Mouse (Mus musculus) thymus, postnatal 0 days (tissue): ENCODE results near the gene Snrpd3. TPM values are rescaled to one million over a fixed set of nuclear protein-coding genes. Genes with fewer than 3 reads are reported as not detected.
"Not testable (repeated sequence)": the region's sequence is repeated elsewhere in the genome, so short reads cannot be mapped to it uniquely, and the experiment has no call there.

Experiments used
- DNase-seq: peaks from one replicate; pipeline ENCODE4 v3.0.0-alpha.2; 2015; ENCODE audit warnings: low spot score
- polyA plus RNA-seq: library from polyadenylated mRNA; unstranded; fragments of >200 nt; fragmentation: Nextera tagmentation; extraction: Ambion mirVana; gene quantifications from 2 replicates; pipeline ENCODE4 v1.2.1, GENCODE M21; 2015

Snrpd3 gene
- polyA plus RNA-seq, 1 experiment from 2014 or later, result 149 TPM

DNA sequence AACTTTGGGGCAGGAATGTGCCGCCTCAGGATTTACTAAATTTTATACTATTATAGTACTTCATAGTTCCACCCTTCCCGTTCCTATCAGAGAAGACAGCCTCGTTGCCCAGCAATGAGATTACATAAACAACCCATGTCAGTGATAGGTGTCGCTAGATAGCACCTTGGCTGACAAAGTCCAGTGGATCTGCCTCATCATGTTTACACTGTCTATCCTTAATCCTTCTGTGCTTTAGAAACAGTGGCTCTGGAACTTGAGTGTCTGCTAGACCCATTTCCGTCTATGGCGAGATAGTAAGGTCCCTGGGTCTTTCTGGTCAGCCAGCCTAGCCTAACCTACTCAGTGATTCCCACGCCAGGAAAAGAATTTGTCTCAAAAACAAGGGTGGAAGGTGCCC lies 17.0 kb upstream of the Snrpd3 start:
- DNase-seq, result no peak

DNA sequence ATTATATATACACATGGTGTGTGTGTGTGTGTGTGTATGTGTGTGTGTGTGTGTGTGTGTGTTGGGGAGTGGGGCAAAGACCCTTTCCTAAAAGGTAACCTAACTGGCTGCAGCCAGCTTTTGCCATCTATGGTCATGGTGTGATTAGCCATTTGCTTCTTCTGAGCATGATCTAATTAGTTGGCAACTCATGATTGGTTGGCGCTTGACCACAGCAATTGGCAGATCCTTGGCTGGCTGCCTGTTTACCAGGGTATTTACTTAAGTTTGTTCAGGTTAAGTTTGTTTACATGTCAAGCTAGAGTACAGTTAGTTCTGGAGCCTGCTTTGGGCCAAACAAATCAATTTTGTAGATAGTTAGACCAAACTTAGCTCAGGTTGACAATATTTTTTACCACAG lies 15.7 kb upstream of the Snrpd3 start:
- no peak for DNase-seq

DNA sequence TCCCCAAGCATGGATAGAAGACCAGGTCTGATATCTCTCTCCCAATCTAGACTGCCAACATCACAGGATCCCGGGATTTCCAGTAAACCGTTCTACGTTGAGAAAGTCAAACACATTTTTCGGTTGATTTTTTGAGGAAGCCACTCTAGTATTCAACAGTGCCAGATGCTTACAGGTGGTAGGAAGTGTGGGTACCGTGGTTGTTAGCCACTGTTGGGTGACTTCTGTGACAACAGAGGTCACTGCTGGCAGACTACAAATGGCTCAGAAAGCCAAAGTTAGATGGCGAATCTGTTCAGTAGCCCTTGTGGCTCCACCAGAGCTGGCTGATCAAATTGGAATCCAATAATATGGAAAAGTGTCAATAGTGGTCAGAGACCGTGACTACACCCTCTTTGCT lies 13.7 kb upstream of the Snrpd3 start:
- DNase-seq, result no peak

DNA sequence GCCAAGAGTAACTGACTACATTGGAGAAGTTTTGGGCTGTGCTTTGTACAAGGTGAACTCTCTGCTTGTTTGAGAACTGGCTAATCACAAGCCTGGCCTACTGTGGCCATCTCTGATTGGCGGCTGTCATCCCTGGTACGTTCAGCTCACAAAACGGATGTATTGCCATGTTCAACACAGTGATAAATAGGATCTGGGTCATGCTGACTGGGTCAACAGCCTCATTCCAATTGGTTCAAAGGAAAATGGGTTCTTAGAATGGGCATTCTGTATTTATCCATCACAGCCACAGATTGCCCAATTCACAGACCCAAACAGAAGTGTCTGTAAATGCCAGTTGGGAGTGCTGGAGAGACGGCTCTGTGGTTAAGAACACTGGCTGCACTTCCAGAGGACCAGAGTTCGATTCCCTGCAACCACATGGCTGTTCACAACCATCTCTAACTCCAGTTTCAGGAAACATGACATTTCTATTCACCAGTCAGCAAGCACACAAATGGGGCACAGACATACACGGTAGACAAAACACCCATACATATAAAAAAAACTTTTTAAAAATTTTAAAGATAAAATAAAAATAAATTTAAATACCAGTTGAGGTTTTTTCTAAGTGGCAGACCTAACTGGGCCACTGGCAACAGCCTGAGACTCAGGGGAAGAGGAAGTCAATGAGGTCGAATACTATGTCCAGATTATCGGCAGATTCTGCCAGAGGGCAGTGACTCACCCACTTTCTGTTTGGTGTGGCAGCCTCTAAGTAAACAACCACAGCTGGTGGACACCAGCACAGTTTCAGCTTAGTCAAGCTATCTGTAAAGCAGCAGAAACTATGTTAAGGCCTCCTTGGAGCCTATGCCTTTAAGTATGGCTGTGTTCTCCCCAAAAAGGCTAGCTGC lies 12.9 kb upstream of the Snrpd3 start:
- no peak for DNase-seq

DNA sequence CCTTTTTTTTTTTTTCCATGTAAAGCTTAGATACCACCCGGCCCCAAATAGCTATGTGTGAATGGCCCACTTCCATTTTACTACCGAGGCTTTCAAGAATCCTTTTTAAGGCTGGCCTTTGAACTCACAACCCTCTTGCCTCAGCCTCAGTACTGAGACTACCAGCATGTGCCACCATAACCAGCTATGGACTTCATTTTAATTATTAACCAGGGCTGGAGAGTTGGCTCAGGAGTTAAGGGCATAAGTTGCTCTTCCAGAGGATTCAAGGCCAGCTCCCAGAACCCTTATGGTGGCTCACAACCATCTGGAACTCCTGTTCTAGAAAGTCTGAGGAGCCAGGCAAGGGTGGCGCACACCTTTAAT lies 12.2 kb upstream of the Snrpd3 start:
- no peak for DNase-seq

DNA sequence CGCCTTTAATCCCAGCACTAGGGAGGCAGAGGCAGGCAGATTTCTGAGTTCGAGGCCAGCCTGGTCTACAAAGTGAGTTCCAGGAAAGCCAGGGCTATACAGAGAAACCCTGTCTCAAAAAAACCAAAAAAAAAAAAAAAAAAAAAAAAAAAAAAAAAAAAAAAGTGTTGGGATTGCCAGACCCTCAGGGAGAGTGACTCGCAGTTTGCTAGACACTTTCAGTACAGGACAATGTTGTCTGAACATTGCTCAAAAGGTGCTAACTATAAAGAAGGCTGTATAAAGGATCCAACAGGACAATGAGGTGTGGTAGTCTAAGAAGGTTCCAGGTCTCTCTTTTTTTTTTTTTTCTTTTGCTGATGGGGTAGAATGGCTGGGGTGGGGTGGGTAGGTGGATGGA lies 11.4 kb upstream of the Snrpd3 start:
- not testable (repeated sequence) for DNase-seq

DNA sequence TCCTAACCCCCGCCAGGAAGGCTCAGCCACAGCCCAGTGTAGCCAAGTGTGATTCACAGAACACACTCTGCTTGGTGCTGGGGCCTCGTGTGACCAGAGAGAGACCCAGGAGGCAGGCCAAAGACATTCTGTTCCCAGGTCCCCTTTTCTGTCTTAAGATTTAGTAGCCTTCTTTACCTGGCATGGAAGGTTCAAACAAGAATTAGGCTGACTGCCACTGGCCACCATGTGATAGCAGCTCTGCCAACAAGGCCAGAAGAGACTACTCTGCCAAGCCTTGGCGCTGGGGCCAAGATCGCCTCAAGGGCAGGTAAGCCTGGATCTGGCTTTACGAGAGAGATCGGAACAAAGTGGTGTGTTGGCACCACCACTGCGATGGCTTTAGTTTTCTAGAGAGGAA lies 6.9 kb upstream of the Snrpd3 start:
- DNase-seq, result no peak

DNA sequence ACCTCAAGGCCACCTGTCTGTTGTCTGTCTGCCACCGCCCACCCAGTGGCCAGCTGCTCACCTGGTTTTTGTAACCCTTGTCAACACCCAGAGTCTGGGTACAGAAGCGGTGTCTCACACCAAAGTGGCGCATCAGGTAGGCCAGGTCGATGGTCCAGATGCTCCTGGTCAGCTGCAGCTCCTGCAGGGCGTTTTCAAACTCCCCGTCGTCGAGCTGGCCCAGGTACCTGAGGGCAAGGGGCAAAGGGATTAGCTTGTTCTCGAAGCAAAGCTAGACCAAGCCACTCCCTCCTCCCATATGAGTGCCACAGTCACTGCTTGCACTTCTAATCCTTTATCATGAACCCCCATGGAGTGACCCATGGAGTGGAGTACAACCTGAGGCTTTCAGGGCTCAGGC lies 6.3 kb upstream of the Snrpd3 start:
- no peak for DNase-seq

DNA sequence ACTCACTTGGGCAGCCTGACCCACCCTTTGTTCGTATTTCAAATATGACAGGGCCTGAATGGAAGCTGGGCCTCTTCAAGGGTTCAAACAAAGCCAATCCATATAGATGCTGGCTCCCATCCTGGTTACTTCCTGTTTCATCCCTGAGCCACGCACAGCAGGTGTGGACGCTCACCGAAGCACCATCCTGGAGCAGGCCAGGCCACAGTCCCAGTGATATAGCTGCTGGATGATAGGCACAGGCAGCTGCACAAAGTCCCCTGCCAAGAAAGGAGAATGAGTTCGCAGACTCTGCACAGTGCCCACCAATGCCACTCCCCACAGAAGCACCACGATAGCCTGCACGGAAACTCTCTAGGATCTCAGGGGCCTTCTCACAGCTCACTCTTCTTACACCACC lies 5.5 kb upstream of the Snrpd3 start:
- DNase-seq, result no peak

DNA sequence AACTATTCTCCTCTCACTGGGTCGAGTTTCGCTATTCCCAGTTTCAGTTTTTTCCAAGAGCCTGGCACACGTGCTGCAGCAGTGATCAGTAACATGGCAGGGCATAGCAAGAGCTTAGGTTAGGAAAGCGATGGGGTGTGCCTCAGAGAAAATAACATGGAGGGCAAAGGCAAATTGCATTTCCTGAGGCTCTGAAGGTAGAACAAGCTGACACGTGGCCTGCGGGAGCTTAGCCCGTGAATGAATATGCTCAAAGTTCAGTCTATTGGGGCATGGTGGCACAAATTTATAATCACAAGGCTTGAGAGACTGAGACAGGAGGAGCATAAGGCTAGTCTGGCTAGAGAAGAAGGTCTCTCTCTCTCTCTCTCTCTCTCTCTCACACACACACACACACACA lies 4.6 kb upstream of the Snrpd3 start:
- no peak for DNase-seq

DNA sequence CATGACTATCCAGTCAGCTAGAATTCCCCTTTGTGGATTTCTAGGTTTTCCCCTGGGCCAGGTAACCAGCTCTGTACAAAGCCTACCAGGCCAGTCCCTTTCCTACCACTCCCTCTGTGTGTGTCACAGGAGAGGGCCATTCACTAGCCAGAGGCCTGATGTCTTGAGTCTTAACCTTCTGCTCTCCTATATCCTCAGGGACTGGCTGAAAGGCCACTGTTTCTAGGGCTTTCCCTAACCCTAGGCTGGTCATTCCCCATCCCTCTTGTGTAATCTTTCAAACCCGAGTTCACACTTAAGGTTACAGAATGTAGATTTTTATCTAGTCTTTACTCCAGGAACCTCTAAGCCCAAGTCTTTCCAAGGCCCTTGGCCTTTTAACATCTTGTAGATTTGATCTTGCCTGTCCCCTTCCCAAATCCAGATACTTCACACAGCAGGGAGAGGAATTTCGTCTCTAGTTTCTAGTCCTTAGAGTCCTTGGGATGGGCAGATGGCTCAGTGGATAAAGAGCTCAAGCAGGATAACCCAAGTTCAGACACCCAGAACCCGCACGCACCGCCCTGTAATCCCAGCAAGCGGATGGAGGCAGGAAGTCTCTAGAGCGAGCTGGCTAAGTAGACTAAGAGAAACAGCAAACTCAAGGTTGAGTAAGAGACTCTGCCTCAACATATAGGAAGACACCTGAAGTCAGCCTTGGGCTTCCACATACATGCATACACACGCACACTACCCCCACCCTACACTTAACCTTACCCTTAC lies 3.9 kb upstream of the Snrpd3 start:
- no peak for DNase-seq

DNA sequence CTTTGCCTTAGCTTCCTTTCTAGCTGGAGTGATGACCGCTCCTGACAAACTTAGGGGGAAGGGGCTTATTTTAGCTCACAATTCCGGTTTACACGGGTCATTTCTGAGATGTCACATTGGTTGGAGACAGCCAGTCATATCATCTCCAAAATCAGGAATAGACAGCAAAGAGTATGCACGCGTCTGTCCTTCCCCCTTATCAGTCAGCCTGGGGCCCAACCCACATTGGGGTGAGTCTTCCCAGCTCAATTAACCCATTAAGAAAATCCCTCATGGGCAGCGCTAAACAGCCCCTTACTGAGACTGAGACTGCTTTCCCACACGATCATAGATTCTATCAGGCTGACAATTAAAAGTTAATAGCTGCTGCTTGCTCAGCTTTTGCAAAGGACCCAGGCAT lies 3.0 kb upstream of the Snrpd3 start:
- DNase-seq, result no peak

DNA sequence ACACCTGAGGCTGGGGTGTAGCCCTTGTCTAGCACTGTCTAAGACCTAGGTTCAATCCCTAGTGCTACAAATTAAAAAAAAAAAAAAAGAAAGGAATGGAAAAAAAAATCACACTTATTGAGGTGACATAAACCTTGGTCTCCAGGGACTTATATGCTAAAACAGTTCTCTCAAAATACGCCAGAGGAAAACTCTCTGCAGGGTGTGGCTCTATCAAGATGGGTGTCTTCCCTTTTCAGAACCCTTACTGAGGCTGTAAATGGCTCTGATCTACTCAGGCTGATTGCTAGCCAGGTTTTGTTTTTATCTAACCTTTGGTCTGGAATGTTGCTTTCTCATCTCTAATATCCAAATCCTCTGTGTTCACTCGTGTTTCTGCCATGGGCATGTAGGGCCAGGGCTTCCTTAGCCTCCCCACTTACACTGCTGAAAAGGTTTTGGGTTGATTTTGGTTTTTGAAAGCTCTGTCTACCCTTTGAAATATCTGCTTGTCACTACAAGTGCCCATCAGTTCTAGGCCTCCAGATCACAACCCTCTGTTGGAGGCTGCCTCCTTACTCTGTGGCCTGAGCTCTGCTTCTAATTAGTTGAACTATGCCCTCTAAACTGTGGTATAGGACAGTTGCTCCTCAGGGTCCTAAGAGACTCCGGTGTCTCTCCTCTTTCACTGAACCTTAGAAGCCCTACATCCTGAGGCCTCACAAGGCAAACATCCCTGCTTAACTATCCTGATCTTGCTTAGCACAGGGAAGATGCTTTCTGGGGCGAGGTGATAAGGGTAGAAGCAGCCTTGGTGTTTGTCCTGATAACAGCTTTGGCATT lies 1.9 kb upstream of the Snrpd3 start:
- no peak for DNase-seq

DNA sequence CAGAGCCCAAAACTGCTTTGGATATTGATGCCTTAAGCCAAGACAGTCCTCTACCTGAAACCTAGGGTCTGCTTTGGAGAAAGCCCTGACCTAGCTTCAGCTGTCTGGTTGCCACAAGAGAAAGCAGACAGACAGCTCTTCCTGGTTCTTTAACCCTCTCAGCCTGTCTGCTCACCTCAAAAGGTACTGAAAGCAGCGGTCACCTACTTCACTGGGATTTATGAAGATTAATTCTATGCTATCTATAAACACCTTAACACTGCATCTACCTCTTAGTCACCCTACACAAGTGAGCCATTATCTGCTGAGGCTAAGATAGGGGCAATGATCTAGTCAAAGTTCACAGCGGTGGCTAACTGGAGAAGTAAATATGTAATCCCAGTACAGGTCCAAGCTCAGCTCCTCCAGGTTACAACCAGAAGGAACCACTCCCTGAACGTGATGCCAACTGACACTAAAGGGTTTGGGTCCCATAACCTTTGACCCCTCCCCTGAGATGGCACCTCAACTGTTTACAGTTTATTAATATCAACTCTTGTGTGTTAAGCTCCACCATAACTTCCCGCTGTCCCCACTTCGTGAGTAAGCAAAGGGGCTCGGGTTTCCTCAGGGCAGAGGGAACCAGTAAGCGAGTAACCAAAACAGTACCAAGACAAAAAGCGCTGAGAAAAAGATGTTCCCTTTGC lies 1.2 kb upstream of the Snrpd3 start:
- DNase-seq, result no peak

DNA sequence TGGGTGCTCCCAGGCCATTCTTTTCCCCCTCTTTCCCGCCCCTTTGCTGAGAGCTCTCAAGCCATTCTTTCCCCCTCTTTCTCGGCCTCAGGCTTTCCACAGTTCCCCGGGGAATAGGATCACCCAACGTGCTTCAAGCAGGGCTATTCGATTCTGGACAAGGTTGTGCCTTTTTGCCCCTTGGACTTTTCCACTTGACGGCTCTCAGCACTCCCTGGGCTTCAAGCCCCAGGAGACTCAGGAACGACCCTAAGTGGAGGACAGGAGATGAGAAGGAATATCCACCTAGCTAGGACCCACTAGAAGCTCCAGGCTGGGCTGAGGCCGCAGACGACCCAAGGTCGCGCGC lies 653 bp upstream of the Snrpd3 start:
- DNase-seq, result no peak

DNA sequence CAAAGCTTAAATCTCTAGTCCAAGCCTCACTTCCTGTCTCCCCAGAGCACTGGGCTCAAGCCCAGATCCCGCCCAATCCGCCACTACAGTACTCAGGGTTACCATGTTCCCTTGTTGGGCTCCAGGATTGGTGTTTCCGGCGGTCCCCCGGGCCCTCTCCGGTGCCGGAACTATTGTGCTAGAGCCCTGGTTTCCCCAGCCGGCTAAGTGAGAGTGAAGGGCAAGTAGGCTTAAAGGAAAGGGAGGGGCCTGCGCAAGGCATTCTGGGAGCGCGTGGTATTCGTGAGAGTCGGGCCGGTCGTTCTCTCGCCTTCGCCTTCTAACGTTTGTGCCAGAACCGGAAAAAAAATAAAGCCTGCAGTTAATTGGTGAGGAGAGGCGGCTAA lies 400 bp downstream of the Snrpd3 start, which contains the start of gene Gucd1:
TSS of gene Gucd1 (minus strand) at position 215 of the 386 bp plus-strand sequence.
- peak; percentile 96 for DNase-seq

DNA sequence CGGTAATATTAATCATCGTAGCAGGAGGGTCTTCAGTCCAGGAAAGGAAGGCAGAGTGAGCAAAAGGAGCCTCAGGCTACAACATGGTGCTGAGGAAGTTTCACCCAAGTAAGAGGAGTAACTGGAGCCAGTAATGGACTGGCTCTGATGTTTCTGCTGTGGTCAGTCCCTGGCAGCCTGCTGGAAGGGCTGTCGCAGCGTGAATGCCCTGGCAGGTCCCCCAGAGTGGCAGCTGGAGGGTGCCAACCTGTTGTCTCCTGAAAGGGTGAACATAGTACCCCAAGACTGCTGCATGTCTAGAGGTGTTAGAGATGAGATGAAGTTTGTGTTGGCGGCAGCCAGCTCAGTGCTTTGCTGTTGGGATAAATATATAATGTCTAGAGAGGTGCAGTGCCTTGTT lies 3.2 kb downstream of the Snrpd3 start:
- no peak for DNase-seq

DNA sequence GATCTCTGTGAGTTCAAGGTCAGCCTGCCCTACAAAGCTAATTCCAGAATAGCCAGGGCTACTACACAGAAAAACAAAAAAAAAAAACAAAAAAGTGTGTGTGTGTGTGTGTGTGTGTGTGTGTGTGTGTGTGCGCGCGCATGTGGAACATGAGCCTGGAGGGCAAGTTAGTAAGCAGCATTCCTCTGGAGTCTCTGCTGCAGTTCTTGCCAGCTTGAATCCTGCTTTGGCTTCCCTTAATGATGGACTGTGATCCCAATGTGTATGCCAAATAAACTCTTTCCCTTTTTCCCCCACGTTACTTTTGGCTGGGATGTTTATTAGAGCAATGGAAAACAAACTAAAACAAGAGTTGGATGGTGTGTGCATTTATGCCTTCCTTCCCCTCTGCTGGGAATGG lies 4.3 kb downstream of the Snrpd3 start:
- DNase-seq, result no peak

DNA sequence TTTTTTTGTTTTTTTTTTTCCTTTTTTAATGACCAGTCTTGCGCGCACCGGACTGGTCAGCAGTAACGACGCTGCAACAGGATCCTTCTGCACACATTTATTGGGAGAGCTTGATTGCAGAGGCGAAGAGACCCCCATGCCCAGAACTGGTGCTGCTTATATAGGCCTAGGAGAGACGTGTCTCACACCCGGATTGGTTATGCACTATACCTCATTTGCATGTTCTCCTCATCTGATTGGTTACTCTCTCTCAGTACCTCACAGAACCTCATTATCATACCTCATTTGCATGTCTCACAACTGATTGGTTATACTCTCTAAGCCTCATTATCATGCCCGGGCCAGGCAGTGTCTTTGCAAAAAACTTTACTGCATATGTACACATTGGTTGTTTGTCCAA lies 8.1 kb downstream of the Snrpd3 start:
- DNase-seq, result not testable (repeated sequence)

DNA sequence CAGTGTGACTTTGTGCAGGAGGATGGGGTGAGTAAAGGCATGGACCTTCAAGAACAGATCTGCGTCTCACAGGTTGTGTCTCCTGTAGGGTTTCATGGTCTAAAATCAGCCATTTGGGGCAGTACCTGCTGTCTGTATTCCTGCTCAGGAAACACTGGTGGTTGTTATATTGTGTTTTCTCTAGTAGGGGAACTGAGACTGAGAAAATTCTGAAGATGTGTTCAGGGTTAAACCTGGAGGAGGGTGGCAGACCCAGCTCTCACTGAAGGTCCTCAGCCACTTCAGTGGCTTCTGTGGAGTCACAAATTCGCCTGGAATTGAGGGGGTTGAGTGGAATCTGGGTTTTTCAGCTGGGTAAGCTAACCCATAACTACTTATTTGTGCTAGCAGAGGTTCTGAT lies 13.0 kb downstream of the Snrpd3 start:
- DNase-seq, result no peak

DNA sequence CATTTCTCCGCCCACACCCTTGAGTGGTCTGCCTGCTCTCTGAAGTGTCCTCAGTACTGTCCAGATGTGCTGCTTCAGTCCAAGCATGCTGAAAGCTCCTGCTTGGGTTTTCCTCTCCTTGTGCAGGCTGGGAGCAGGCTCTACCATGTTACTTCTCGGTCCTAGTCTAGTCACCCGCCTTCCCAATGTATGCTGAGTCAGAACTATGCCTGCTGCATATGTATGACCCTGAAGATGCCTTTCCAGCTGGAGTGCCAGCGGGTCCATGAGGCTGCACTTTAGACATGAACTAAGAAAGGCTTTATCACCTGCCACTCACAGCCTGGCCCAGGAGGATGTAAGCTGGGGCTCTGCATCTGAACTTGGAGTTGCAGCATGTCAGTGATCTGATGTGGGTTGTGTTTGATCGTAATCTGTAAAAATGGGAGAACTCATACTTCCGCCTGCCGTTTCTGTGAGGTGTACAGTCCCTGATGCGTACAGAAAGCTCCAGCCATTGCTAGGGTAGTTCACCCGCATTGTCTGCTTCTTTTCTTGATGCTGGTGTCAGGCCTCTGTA lies 14.3 kb downstream of the Snrpd3 start:
- DNase-seq, result peak; percentile 84
